Mouse (Mus musculus) heart, embryonic 16.5 days (tissue): ENCODE results near the gene Pkd1. TPM values are rescaled to one million over a fixed set of nuclear protein-coding genes. Genes with fewer than 3 reads are reported as not detected.

Experiments
- ATAC-seq: fragments of 200-750 bp; cut with Nextera tagmentation; replicated peaks from 2 replicates; pipeline ENCODE4 v1.8.0; 2017; ENCODE audit warnings: moderate number of reproducible peaks; ENCODE audit not compliant: insufficient read depth, low FRiP score; ENCODE audit errors: extremely low read depth
- H3K27ac ChIP-seq: fragments of 300-500 bp; sonication (generic); 2 replicates; pipeline ENCODE4 v1.5.1; 2014; ENCODE audit warnings: mild to moderate bottlenecking, low read length, control low read depth, moderate library complexity
- H3K27me3 ChIP-seq: fragments of 300-500 bp; sonication (generic); 2 replicates; pipeline ENCODE4 v1.6.1; 2014; ENCODE audit warnings: low read length, mixed read lengths; ENCODE audit not compliant: control insufficient read depth, insufficient read depth
- H3K36me3 ChIP-seq: fragments of 300-500 bp; sonication (generic); 2 replicates; pipeline ENCODE4 v1.6.1; 2014; ENCODE audit not compliant: control insufficient read depth, insufficient read depth
- H3K4me1 ChIP-seq: fragments of 300-500 bp; sonication (generic); 2 replicates; pipeline ENCODE4 v1.6.1; 2014; ENCODE audit warnings: low read length, mixed read lengths; ENCODE audit not compliant: control insufficient read depth, insufficient read depth
- H3K4me2 ChIP-seq: fragments of 300-500 bp; sonication (generic); 2 replicates; pipeline ENCODE4 v1.6.1; 2014; ENCODE audit warnings: low read depth, mild to moderate bottlenecking, control low read depth, low read length
- H3K4me3 ChIP-seq: fragments of 300-500 bp; sonication (generic); 2 replicates; pipeline ENCODE4 v1.5.1; 2014; ENCODE audit warnings: mild to moderate bottlenecking, control low read depth, low read length
- H3K9ac ChIP-seq: fragments of 300-500 bp; sonication (generic); 2 replicates; pipeline ENCODE4 v1.6.1; 2014; ENCODE audit warnings: low read length, control low read depth
- H3K9me3 ChIP-seq: fragments of 300-500 bp; sonication (generic); replicated peaks from 2 replicates; pipeline ENCODE4 v1.6.1; 2016; ENCODE audit warnings: low read length; ENCODE audit not compliant: control insufficient read depth
- WGBS: fragments of 180-500 bp; shearing (Covaris S2); extraction: QIAGEN DNeasy Blood & Tissue Kit; methylation state at CpG from one replicate; pipeline ENCODE4 v1.1.7; 2014; 5-methylcytosine and 5-hydroxymethylcytosine counted together
- microRNA-seq: library from miRNA; unstranded; fragments of <30 nt; microRNA quantifications from one replicate; pipeline ENCODE4, GENCODE M21; 2017
- polyA plus RNA-seq: library from polyadenylated mRNA; unstranded; fragments of >200 nt; fragmentation: Nextera tagmentation; extraction: Ambion mirVana; gene quantifications from 2 replicates; pipeline ENCODE4 v1.2.1, GENCODE M21; 2015

Pkd1 gene
- polyA plus RNA-seq, 1 experiment from 2014 or later: 18.4 TPM

DNA sequence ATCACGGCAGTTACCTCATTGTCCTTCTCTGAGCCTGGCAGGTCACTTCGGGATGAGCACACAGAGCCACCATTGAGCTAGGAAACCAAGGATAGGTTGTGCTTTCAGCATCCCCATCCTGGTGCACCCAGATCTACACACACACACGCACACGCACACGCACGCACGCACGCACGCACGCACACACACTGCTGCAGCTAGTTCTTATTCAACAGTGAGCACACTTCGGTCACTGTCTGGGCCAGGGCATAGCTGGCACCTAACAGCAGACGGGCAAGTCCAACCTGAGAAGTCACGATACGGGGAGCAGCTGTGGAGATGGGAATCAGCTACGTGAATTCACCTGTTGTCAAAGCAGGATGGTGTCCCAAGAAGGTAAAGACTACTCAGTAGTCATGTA is 90.9 kb downstream of the Pkd1 start:
- no peaks in the 10 kb centered on the region for H3K9me3 ChIP-seq
- H3K4me3 ChIP-seq: no peak overlapping the region
- H3K9ac ChIP-seq: no peak overlapping the region
- no peaks in the 10 kb centered on the region for H3K36me3 ChIP-seq
- WGBS: 93% methylated on average over 15 of the region's 15 CpGs
- H3K4me1 ChIP-seq: peaks cover 19% of the 10 kb centered on the region
- H3K4me2 ChIP-seq: no peak overlapping the region
- H3K27me3 ChIP-seq: no peaks in the 10 kb centered on the region
- no peak overlapping the region for H3K27ac ChIP-seq
- ATAC-seq: no peak

- 87% methylated on average over 14 of the region's 14 CpGs for WGBS
- Histone ChIP-seq H3K4me2 (no peak overlapping the region), H3K9me3 (no peaks in the 10 kb centered on the region), H3K27me3 (no peaks in the 10 kb centered on the region), H3K4me3 (no peak overlapping the region), H3K4me1 (peaks cover 13% of the 10 kb centered on the region), H3K9ac (no peak overlapping the region), H3K36me3 (no peaks in the 10 kb centered on the region), H3K27ac (no peak overlapping the region)
- ATAC-seq: no peak
Observed at GRCm38 (mm10) chr17:24641944-24642343, 92.3 kb downstream of the Pkd1 start.

DNA sequence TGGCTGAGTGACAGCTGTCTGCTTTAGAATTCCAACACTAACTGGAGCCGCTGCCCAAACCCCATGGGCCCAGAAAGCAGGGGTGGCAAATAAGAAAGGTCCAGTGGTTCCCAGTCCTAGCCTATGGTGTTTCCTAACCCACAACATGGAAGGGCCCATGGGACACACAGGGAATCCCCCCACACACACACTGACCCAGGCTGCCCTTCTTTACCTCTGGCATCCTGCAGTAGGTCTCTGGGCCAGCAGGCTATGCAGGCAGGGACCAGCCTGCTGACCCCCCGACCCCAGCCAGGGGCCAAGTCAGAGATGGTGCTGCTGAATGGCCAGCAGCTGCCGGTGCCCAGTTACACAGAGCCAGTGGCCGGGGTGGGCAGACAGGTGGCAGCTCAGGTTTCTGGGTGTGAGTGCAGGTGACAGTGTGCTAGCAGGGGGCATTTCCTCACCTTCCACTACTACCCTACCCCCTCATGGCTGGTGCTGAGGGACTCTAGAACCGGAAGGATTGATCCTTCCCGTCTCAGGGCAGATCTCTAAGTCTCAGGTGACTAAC is 93.2 kb downstream of the Pkd1 start:
- H3K9ac ChIP-seq: no peak overlapping the region
- H3K36me3 ChIP-seq: no peaks in the 10 kb centered on the region
- H3K4me1 ChIP-seq: peaks cover 13% of the 10 kb centered on the region
- 82% methylated on average over 6 of the region's 6 CpGs for WGBS
- no peak overlapping the region for H3K4me2 ChIP-seq
- H3K27me3 ChIP-seq: no peaks in the 10 kb centered on the region
- ATAC-seq: no peak
- no peak overlapping the region for H3K4me3 ChIP-seq
- H3K27ac ChIP-seq: no peak overlapping the region
- H3K9me3 ChIP-seq: no peaks in the 10 kb centered on the region

DNA sequence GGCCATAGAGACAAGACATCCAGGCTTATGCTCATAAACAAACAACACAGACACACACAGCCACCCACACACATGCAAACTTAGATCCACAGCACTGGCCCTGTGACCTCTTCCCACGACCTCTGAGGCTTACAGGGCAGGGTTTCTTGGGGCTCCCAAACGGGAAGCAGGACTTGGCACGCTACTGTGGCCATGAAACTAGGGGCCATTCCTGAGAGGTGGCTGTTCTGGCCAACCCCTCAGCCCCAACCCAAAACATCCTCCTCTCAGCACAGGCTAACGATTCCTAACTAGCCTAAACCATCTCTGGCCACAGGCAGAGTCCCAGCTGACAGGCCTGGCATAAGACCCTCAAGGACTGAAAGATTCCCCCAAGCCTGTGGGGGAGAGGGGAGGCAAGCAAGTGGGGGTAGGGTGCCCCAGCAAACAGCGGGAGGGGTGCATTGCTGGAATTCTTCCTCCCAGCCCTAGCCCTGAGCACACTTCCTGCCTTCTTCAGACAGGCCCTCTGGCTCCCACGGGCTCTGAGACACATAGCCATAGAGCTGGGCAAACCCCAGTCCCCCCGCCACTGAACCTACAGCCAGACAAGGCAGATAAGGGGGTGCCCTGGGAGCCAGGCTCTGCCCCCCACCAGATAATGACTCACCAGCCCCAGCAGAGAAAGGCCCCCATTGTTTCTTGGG is 94.5 kb downstream of the Pkd1 start:
- peak overlapping the region; percentile 19; the same call in 1 of the 2 replicates for H3K4me3 ChIP-seq
- 33% methylated on average over 7 of the region's 7 CpGs for WGBS
- H3K4me1 ChIP-seq: peaks cover 16% of the 10 kb centered on the region
- peak overlapping the region; percentile 69 for H3K27ac ChIP-seq
- peak overlapping the region; percentile 61 for H3K9ac ChIP-seq
- ATAC-seq: no peak
- H3K4me2 ChIP-seq: peak overlapping the region; percentile 18
- H3K36me3 ChIP-seq: no peaks in the 10 kb centered on the region
- no peaks in the 10 kb centered on the region for H3K9me3 ChIP-seq
- H3K27me3 ChIP-seq: 0 out of 2 replicates have a peak, but pooled peaks cover 2% of the 10 kb centered on the region

DNA sequence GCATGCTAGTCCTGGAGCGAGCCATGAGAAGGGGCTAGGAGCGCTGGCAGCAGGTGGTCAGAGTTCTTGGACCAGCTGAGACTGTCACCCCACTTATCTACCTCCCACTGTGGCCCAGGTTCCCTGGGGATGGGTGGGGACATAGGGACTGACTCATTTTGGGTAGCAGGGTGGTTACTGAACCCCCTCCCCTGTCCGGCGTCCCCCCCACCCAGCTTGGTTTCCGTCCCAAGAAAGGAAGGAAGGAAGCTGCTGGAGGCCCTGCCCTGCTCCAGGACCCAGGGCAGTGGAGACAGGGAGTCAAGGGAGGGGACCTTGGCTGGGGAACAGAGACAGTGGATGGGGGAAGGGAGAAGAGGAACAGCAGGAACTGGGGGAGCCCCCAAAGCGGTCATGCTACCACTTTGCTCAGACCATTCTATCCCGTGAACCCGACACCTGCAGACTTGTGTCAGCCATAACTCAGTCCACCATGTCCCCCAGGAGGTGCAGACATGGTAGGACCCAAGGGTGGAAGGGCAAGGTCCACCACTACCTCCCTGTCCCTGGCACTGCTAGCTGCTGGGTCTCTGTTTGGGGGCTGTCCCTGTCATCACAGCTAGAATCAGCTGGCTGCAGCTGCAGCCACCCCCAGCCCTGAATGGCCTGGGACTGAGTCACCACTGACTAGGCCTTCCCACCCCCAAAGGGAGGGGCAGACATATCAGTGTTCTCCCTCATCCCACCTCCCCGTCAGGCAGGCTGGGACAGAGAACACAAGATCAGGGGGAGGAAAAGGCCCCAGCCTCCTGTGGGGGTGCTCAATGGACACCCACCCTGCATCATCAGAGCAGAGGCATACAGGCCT is 95.5 kb downstream of the Pkd1 start:
- peak overlapping the region; percentile 61 for H3K9ac ChIP-seq
- 59% methylated on average over 9 of the region's 9 CpGs for WGBS
- no peaks in the 10 kb centered on the region for H3K9me3 ChIP-seq
- no peak overlapping the region for H3K4me3 ChIP-seq
- no peaks in the 10 kb centered on the region for H3K36me3 ChIP-seq
- peak overlapping the region; percentile 69 for H3K27ac ChIP-seq
- H3K27me3 ChIP-seq: 0 out of 2 replicates have a peak, but pooled peaks cover 2% of the 10 kb centered on the region
- ATAC-seq: peak; percentile 52
- peak overlapping the region; percentile 18 for H3K4me2 ChIP-seq
- peaks cover 19% of the 10 kb centered on the region for H3K4me1 ChIP-seq

DNA sequence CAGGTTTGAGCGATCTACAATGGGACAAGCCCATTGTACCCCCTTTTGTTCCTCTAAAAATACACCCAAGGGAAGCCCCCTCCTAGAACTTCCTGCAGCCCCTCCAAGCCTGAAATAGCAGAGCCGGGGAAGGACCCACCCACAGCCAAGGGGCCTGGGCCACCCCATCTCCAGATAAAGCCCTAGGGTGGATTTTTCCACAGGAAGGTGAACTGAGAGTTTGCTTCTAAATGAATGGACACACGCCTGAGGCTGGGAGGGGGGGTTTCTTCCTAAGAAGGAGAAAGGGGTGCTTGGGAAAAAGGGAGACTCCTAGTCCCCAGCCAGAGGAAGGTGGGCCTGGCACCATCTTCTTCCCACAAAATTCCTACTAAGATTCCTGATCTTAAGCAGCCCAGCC is 96.3 kb downstream of the Pkd1 start:
- no peak overlapping the region for H3K4me3 ChIP-seq
- peak overlapping the region; percentile 69 for H3K27ac ChIP-seq
- WGBS: 63% methylated on average over 3 of the region's 3 CpGs
- H3K4me2 ChIP-seq: peak overlapping the region; percentile 18; the same call in 1 of the 2 replicates
- peak; percentile 29 for ATAC-seq
- H3K9me3 ChIP-seq: no peaks in the 10 kb centered on the region
- H3K9ac ChIP-seq: 0 out of 2 replicates have a peak overlapping the region, but pooled peaks have one; percentile 23
- peaks cover 23% of the 10 kb centered on the region for H3K4me1 ChIP-seq
- 0 out of 2 replicates have a peak, but pooled peaks cover 4% of the 10 kb centered on the region for H3K27me3 ChIP-seq
- H3K36me3 ChIP-seq: no peaks in the 10 kb centered on the region

Small RNA genes lying within 50 kb of the gene (microRNA-seq; reads per million reads assigned to microRNA genes)
- gene Gm24589: not detected

Other genes starting within 250 kb of the Pkd1 start
- not detected in 2 replicates for gene Abca17, start 198.8 kb upstream of the Pkd1 start, polyA plus RNA-seq
- gene Abca3, start 197.9 kb upstream of the Pkd1 start, polyA plus RNA-seq: 6.8 and 9.8 TPM in 2 replicates
- gene Rnps1, start 135.3 kb upstream of the Pkd1 start, polyA plus RNA-seq: 211 and 215 TPM in 2 replicates
- gene Eci1, start 123.2 kb upstream of the Pkd1 start, polyA plus RNA-seq: 333 and 371 TPM in 2 replicates
- gene Dnase1l2, start 106.7 kb upstream of the Pkd1 start, polyA plus RNA-seq: 1.5 and 2.1 TPM in 2 replicates
- 27.7 and 28.8 TPM in 2 replicates for gene E4f1, start 79.5 kb upstream of the Pkd1 start, polyA plus RNA-seq
- gene Pgp, start 79.4 kb upstream of the Pkd1 start, polyA plus RNA-seq: 71.1 and 76.0 TPM in 2 replicates
- gene Bricd5, start 76.0 kb upstream of the Pkd1 start, polyA plus RNA-seq: 0.21 and 0.25 TPM in 2 replicates
- 18.7 and 19.5 TPM in 2 replicates for gene Mlst8, start 70.8 kb upstream of the Pkd1 start, polyA plus RNA-seq
- gene Caskin1, start 61.2 kb upstream of the Pkd1 start, polyA plus RNA-seq: 0.24 and 0.52 TPM in 2 replicates
- 77.6 and 80.7 TPM in 2 replicates for gene Traf7, start 21.9 kb upstream of the Pkd1 start, polyA plus RNA-seq
- 0.87 and 0.92 TPM in 2 replicates for gene Rab26, start 15.6 kb upstream of the Pkd1 start, polyA plus RNA-seq
- 48.1 and 53.3 TPM in 2 replicates for gene Tsc2, start 82.8 kb downstream of the Pkd1 start, polyA plus RNA-seq
- gene Nthl1, start 82.8 kb downstream of the Pkd1 start, polyA plus RNA-seq: 11.2 and 12.7 TPM in 2 replicates
- gene Slc9a3r2, start 100.5 kb downstream of the Pkd1 start, polyA plus RNA-seq: 50.8 and 63.9 TPM in 2 replicates
- 0.62 TPM in 1 of 2 replicates, not detected in the other for gene Npw, start 108.6 kb downstream of the Pkd1 start, polyA plus RNA-seq
- 11.9 and 17.0 TPM in 2 replicates for gene Zfp598, start 119.9 kb downstream of the Pkd1 start, polyA plus RNA-seq
- 0.60 and 0.67 TPM in 2 replicates for gene Syngr3, start 140.1 kb downstream of the Pkd1 start, polyA plus RNA-seq
- 27.6 and 29.7 TPM in 2 replicates for gene Gfer, start 146.3 kb downstream of the Pkd1 start, polyA plus RNA-seq
- 0.97 and 1.2 TPM in 2 replicates for gene Noxo1, start 146.4 kb downstream of the Pkd1 start, polyA plus RNA-seq
- 44.3 and 47.5 TPM in 2 replicates for gene Tbl3, start 157.8 kb downstream of the Pkd1 start, polyA plus RNA-seq
- gene Rnf151, start 168.2 kb downstream of the Pkd1 start, polyA plus RNA-seq: not detected in 2 replicates
- 843 and 891 TPM in 2 replicates for gene Rps2, start 168.3 kb downstream of the Pkd1 start, polyA plus RNA-seq
- gene Ndufb10, start 174.6 kb downstream of the Pkd1 start, polyA plus RNA-seq: 570 and 615 TPM in 2 replicates
- gene Rpl3l, start 178.0 kb downstream of the Pkd1 start, polyA plus RNA-seq: 1.7 and 2.4 TPM in 2 replicates
- gene Msrb1, start 186.8 kb downstream of the Pkd1 start, polyA plus RNA-seq: 19.0 and 21.2 TPM in 2 replicates
- 0.21 and 0.36 TPM in 2 replicates for gene Hs3st6, start 203.2 kb downstream of the Pkd1 start, polyA plus RNA-seq